Mouse (Mus musculus): Measurements from ENCODE around the gene Pygb. TPM values are rescaled to one million over a fixed set of nuclear protein-coding genes. Genes with fewer than 3 reads are reported as not detected.
A peak's percentile ranks its signal among the peaks of the same experiment; 100 is the strongest.

The Pygb gene
- polyA plus RNA-seq, 1 experiment = 23.8 TPM

DNA sequence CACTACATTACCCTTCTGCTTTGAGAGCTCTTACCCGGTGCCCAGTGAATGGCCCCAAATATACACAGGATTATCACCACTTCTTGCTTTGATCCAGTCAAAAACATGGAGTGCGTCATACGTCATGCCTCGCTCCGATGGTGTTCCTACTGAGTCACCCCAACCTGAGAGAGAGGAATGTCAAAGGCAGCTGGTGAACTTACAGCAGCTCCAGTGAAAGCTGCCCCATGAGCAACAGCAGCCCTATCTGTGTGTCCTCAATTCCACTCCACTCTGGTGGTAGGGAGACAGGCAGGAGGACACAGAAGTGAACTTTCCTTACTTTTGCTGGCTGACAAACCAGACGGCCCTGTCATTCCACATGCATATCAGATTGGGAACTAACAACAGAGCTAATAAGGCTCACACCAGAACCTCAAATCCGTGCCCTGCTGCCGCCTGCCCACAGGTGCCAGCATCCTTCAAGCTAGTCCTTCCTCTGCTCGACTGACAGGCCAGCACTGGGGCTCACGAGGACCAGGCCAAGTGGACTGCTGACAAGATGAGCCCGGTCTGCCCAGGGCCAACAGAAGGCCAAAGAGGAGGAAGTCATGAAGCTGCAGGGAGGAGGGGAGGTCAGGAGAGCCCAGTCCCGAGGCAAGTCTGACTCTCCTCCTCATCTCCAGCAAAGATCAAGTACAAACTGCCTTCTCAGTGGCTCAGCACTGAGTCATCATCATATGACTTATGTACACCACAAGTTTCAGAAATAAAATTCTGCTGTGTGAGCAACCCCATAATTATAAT lies 53.3 kb downstream of the Pygb start:
- Histone ChIP-seq H3K4me2 (ENCODE audit: low read depth) (peak overlapping the region; percentile 60), H3K4me3 (no peak overlapping the region), H3ac (ENCODE audit: control insufficient read depth, insufficient read length) (no peak overlapping the region), H3K27me3 (ENCODE audit: control insufficient read depth, insufficient read depth, insufficient read length) (no peaks in the 10 kb centered on the region), H3K36me3 (ENCODE audit: control insufficient read depth, insufficient read depth) (no peaks in the 10 kb centered on the region), H3K79me2 (ENCODE audit: control insufficient read depth, insufficient read depth) (no peaks in the 10 kb centered on the region)
- no peak for TF ChIP-seq TCF12 (IDR thresholded peaks at IDR 0.05; ENCODE audit: insufficient read depth, poor library complexity, severe bottlenecking)
- peak in 2 of 3 experiments; percentile 5 to 9 for TF ChIP-seq MYOD1 (IDR thresholded peaks at IDR 0.05; ENCODE audit: control insufficient read depth in 1 of 3, insufficient read length in 2 of 3, low read depth in 2 of 3)
- TF ChIP-seq USF1 (IDR thresholded peaks at IDR 0.05; ENCODE audit: low read depth) = peak; percentile 78

DNA sequence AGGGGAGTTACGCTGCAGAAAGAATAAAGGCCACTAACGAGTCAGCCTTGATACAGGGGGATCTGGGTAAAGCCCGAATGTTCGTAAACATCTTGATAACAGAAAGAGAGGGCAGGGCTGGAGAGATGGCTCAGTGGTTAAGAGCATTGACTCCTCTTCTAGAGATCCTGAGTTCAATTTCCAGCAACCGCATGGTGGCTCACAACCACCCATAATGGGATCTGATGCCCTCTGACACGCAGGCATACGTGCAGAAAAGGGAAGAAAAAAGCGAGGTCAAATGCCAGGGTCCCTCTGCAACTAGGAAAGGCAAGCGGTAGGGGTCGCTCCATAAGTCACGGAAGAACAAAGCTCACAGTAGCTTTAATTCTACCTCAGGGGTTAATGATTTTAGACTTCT lies 54.6 kb downstream of the Pygb start:
- Histone ChIP-seq H3K79me2 (ENCODE audit: control insufficient read depth, insufficient read depth) (no peaks in the 10 kb centered on the region), H3ac (ENCODE audit: control insufficient read depth, insufficient read length) (no peak overlapping the region), H3K4me3 (no peak overlapping the region), H3K36me3 (ENCODE audit: control insufficient read depth, insufficient read depth) (no peaks in the 10 kb centered on the region), H3K27me3 (ENCODE audit: control insufficient read depth, insufficient read depth, insufficient read length) (no peaks in the 10 kb centered on the region), H3K4me2 (ENCODE audit: low read depth) (no peak overlapping the region)
- TF ChIP-seq MYOD1 (IDR thresholded peaks at IDR 0.05; ENCODE audit: control insufficient read depth in 1 of 3, insufficient read length in 2 of 3, low read depth in 2 of 3) = no peak
- TF ChIP-seq MAX (IDR thresholded peaks at IDR 0.05; ENCODE audit: low read depth) = no peak
- TF ChIP-seq TCF12 (IDR thresholded peaks at IDR 0.05; ENCODE audit: insufficient read depth, poor library complexity, severe bottlenecking) = no peak

DNA sequence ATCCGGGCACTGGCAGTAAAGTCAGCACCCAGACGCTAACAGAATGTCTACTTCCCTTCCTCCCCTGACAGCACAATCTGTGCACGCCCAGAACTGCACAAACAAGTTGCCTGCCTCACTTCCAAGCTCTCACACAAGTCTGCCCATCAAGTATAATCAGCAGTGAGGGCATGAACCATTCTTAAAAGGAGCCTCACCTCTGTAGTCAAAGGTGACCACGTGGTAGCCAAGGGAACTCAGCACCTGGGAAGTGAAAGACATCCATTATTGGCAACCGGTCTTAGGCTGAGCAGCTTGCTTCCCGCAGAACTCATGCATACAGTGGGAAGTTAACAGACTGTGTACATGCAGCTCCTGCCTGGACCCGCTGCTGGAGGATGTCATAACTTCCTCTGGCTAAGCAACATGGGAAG lies 55.5 kb downstream of the Pygb start:
- H3K79me2 ChIP-seq (ENCODE audit: control insufficient read depth, insufficient read depth) = no peaks in the 10 kb centered on the region
- TF ChIP-seq POLR2A (IDR thresholded peaks at IDR 0.05; ENCODE audit: insufficient read length, low read depth) = no peak
- no peak for TF ChIP-seq SRF (IDR thresholded peaks at IDR 0.05; ENCODE audit: control insufficient read depth, insufficient read length, low read depth)
- no peak for TF ChIP-seq USF1 (IDR thresholded peaks at IDR 0.05; ENCODE audit: low read depth)
- TF ChIP-seq TCF3 (IDR thresholded peaks at IDR 0.05; ENCODE audit: insufficient read length, low read depth) = no peak
- TF ChIP-seq CEBPB (IDR thresholded peaks at IDR 0.05; ENCODE audit: insufficient read depth, poor library complexity, severe bottlenecking) = no peak
- TF ChIP-seq E2F4 (IDR thresholded peaks at IDR 0.05; ENCODE audit: insufficient read depth) = no peak
- no peak for TF ChIP-seq POLR2AphosphoS2 (IDR thresholded peaks at IDR 0.05; ENCODE audit: insufficient read length, low read depth)
- H3ac ChIP-seq (ENCODE audit: control insufficient read depth, insufficient read length) = no peak overlapping the region
- no peaks in the 10 kb centered on the region for H3K36me3 ChIP-seq (ENCODE audit: control insufficient read depth, insufficient read depth)
- H3K4me2 ChIP-seq (ENCODE audit: low read depth) = no peak overlapping the region
- H3K27me3 ChIP-seq (ENCODE audit: control insufficient read depth, insufficient read depth, insufficient read length) = no peaks in the 10 kb centered on the region
- H3K4me3 ChIP-seq = no peak overlapping the region

DNA sequence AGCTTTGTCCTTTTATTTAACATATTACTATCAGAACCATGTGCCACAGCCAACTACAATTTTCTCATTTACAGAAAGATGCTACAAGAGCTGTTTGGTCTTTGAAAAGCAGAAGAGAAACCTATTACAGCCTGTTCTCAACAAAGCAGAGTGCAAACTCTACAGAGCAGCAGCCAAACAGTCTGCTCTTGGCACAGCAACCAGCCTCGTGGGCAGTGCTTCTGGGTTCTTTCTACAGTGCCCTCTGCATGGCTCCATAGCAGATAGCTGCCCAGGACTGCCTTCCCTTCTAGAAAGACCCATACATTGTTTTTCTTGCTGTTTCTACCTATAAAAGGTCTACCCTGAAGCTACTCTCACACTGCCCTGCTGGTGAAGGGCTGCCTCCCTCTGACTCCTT lies 58.3 kb downstream of the Pygb start:
- H3K36me3 ChIP-seq (ENCODE audit: control insufficient read depth, insufficient read depth) = no peaks in the 10 kb centered on the region
- H3K4me2 ChIP-seq (ENCODE audit: low read depth) = no peak overlapping the region
- H3K4me3 ChIP-seq = no peak overlapping the region
- no peaks in the 10 kb centered on the region for H3K27me3 ChIP-seq (ENCODE audit: control insufficient read depth, insufficient read depth, insufficient read length)
- no peak overlapping the region for H3ac ChIP-seq (ENCODE audit: control insufficient read depth, insufficient read length)
- TF ChIP-seq TCF12 (IDR thresholded peaks at IDR 0.05; ENCODE audit: insufficient read depth, poor library complexity, severe bottlenecking) (no peak), REST (IDR thresholded peaks at IDR 0.05; ENCODE audit: insufficient read depth, insufficient read length) (no peak), POLR2A (IDR thresholded peaks at IDR 0.05; ENCODE audit: insufficient read length, low read depth) (no peak), E2F4 (IDR thresholded peaks at IDR 0.05; ENCODE audit: insufficient read depth) (no peak), SRF (IDR thresholded peaks at IDR 0.05; ENCODE audit: control insufficient read depth, insufficient read length, low read depth) (no peak), MAX (IDR thresholded peaks at IDR 0.05; ENCODE audit: low read depth) (no peak), CEBPB (IDR thresholded peaks at IDR 0.05; ENCODE audit: insufficient read depth, poor library complexity, severe bottlenecking) (no peak), MYOD1 (IDR thresholded peaks at IDR 0.05; ENCODE audit: control insufficient read depth in 1 of 3, insufficient read length in 2 of 3, low read depth in 2 of 3) (no peak), USF1 (IDR thresholded peaks at IDR 0.05; ENCODE audit: low read depth) (no peak), MYOG (IDR thresholded peaks at IDR 0.05; ENCODE audit: control insufficient read depth in 1 of 3, insufficient read depth in 1 of 3, insufficient read length in 2 of 3, low read depth in 2 of 3) (no peak), POLR2AphosphoS2 (IDR thresholded peaks at IDR 0.05; ENCODE audit: insufficient read length, low read depth) (no peak), TCF3 (IDR thresholded peaks at IDR 0.05; ENCODE audit: insufficient read length, low read depth) (no peak)
- H3K79me2 ChIP-seq (ENCODE audit: control insufficient read depth, insufficient read depth) = no peaks in the 10 kb centered on the region

DNA sequence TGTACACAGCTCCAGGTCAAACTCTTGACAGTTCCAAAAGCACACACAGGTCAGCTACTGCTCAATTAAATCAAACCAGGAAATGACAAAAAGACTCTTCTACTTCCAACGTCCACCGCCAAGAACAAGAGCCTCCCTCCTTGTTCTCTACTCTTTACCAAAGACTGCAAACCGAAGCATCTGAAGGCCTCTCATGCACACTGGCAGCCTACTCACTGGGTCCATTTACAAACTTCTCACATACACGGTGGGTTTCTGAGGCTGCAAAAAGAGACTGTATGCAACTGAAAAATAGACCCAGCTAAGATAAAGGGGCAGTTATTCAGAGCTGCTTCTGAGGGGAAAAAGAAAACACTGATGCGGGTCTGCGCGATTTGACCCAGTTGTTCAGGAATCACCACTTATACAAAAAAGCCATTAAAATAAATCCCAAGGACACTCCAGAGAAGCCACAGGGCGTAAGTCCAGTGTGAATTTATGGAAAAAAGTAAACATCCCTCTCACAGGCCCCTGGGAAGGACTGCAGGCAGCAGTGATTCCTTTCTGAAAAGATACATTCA lies 61.0 kb downstream of the Pygb start:
- no peaks in the 10 kb centered on the region for H3K27me3 ChIP-seq (ENCODE audit: control insufficient read depth, insufficient read depth, insufficient read length)
- H3K79me2 ChIP-seq (ENCODE audit: control insufficient read depth, insufficient read depth) = no peaks in the 10 kb centered on the region
- H3ac ChIP-seq (ENCODE audit: control insufficient read depth, insufficient read length) = no peak overlapping the region
- H3K4me3 ChIP-seq = no peak overlapping the region
- no peak for TF ChIP-seq MYOD1 (IDR thresholded peaks at IDR 0.05; ENCODE audit: control insufficient read depth in 1 of 3, insufficient read length in 2 of 3, low read depth in 2 of 3)
- TF ChIP-seq TCF12 (IDR thresholded peaks at IDR 0.05; ENCODE audit: insufficient read depth, poor library complexity, severe bottlenecking) = no peak
- TF ChIP-seq CEBPB (IDR thresholded peaks at IDR 0.05; ENCODE audit: insufficient read depth, poor library complexity, severe bottlenecking) = no peak
- no peak for TF ChIP-seq POLR2AphosphoS2 (IDR thresholded peaks at IDR 0.05; ENCODE audit: insufficient read length, low read depth)
- no peak for TF ChIP-seq TCF3 (IDR thresholded peaks at IDR 0.05; ENCODE audit: insufficient read length, low read depth)
- no peak for TF ChIP-seq MAX (IDR thresholded peaks at IDR 0.05; ENCODE audit: low read depth)
- TF ChIP-seq POLR2A (IDR thresholded peaks at IDR 0.05; ENCODE audit: insufficient read length, low read depth) = no peak
- TF ChIP-seq USF1 (IDR thresholded peaks at IDR 0.05; ENCODE audit: low read depth) = no peak
- TF ChIP-seq REST (IDR thresholded peaks at IDR 0.05; ENCODE audit: insufficient read depth, insufficient read length) = no peak
- TF ChIP-seq SRF (IDR thresholded peaks at IDR 0.05; ENCODE audit: control insufficient read depth, insufficient read length, low read depth) = no peak
- no peak for TF ChIP-seq E2F4 (IDR thresholded peaks at IDR 0.05; ENCODE audit: insufficient read depth)
- TF ChIP-seq MYOG (IDR thresholded peaks at IDR 0.05; ENCODE audit: control insufficient read depth in 1 of 3, insufficient read depth in 1 of 3, insufficient read length in 2 of 3, low read depth in 2 of 3) = no peak
- no peaks in the 10 kb centered on the region for H3K36me3 ChIP-seq (ENCODE audit: control insufficient read depth, insufficient read depth)
- no peak overlapping the region for H3K4me2 ChIP-seq (ENCODE audit: low read depth)

All from myocyte (in vitro differentiated cells).